ENCODE assay signal across 25 mouse cellular contexts in the genomic region with DNA sequence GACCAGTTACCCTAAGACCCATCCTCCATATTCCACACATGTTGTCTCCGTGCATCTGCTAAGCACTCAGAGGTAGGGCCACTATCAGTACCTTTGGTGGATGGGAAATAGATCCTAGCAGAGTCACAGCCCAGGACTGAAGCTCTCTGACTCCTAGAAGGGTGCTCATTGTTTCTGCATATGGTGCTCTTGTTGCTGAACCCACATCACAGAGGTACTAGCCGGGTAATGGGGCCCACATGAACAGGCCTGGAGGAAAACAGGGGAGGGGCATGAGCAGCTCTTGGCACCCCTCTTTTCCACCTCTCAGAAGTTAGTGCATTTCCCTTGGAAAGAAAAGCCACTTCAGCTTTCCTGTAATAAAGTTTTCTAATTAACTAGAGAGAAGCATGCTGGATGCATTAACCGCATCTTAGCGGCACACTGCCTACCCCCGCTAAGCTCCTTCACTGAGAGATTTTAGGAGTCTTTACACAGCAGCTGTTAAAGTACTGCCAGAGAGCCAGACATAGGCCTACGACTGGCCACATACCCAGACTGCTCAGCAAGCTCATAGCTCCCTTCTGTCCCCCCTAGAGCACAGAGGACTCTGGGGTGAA.
DNase-seq lines count a peak whose midpoint lies in the region; ATAC-seq and TF ChIP-seq lines count a peak whose summit lies in the region.
"Had no signal": no experiment of that assay in that cellular context is flagged by ENCODE, and none has a peak within 500 bp of the region (broad histone marks: within the 10 kb centered on the region; RNA-seq: fewer than 3 reads in every experiment).

No protein-coding gene starts in this region.

- no peaks in the 10 kb centered on the region for H3K27me3 ChIP-seq in neural tube, embryonic 15.5 days (replicated peaks)
- H3K27me3 ChIP-seq in limb, embryonic 11.5 days (ENCODE audit: control insufficient read depth, insufficient read depth, low read length): peaks cover 25% of the 10 kb centered on the region
- H3K27me3 ChIP-seq in thymus, adult 2 months (ENCODE audit: control insufficient read depth, insufficient read depth, low read length): no peaks in the 10 kb centered on the region
- H3K27me3 ChIP-seq in forebrain, embryonic 10.5 days (ENCODE audit: poor library complexity, severe bottlenecking): no peaks in the 10 kb centered on the region
- H3K27me3 ChIP-seq: hindbrain, embryonic 13.5 days; liver, embryonic 15.5 days had no signal

- no peaks in the 10 kb centered on the region for H3K4me1 ChIP-seq in neural tube, embryonic 15.5 days
- H3K4me1 ChIP-seq in limb, embryonic 11.5 days (ENCODE audit: control insufficient read depth, insufficient read depth, low read length): 0 out of 2 replicates have a peak, but pooled peaks cover 5% of the 10 kb centered on the region
- H3K4me1 ChIP-seq in thymus, adult 2 months (replicated peaks; ENCODE audit: control insufficient read depth, insufficient read depth, low read length): no peaks in the 10 kb centered on the region
- H3K4me1 ChIP-seq in forebrain, embryonic 10.5 days: peaks cover 12% of the 10 kb centered on the region; the same call in 1 of the 2 replicates
- H3K4me1 ChIP-seq: hindbrain, embryonic 13.5 days; liver, embryonic 15.5 days; midbrain, embryonic 10.5 days had no signal

- no peak overlapping the region for H3K4me2 ChIP-seq in neural tube, embryonic 15.5 days
- no peak overlapping the region for H3K4me2 ChIP-seq in limb, embryonic 11.5 days (ENCODE audit: low read depth, severe bottlenecking)
- H3K4me2 ChIP-seq: heart, embryonic 12.5 days; hindbrain, embryonic 13.5 days; liver, embryonic 15.5 days had no signal

- no peak for TF ChIP-seq POLR2A in thymus, adult 2 months (IDR thresholded peaks at IDR 0.05; ENCODE audit: control insufficient read depth, extremely low read depth, insufficient read depth, low read length, poor library complexity)

- intact Hi-C loops in heart, postnatal 25 days (cut with DNase I): loop anchor here (5.0 kb wide), 2 partner anchors 55 to 90 kb away; no protein-coding TSS in a partner anchor

- TF ChIP-seq CTCF in thymus, adult 2 months (IDR thresholded peaks at IDR 0.05; ENCODE audit: borderline replicate concordance, control insufficient read depth, extremely low read depth, insufficient read depth, low read length, poor library complexity): no peak

- no peaks in the 10 kb centered on the region for H3K9me3 ChIP-seq in neural tube, embryonic 15.5 days (replicated peaks)
- H3K9me3 ChIP-seq in limb, embryonic 11.5 days (ENCODE audit: control insufficient read depth, low read length): no peaks in the 10 kb centered on the region
- H3K9me3 ChIP-seq in forebrain, embryonic 10.5 days: no peaks in the 10 kb centered on the region
- H3K9me3 ChIP-seq: heart, embryonic 12.5 days; hindbrain, embryonic 13.5 days; liver, embryonic 15.5 days; midbrain, embryonic 10.5 days had no signal

- H3K9ac ChIP-seq in neural tube, embryonic 15.5 days (replicated peaks): no peak overlapping the region
- H3K9ac ChIP-seq in limb, embryonic 11.5 days (ENCODE audit: low read length): no peak overlapping the region
- H3K9ac ChIP-seq: heart, embryonic 12.5 days; hindbrain, embryonic 13.5 days; liver, embryonic 15.5 days had no signal

- ATAC-seq in neural tube, embryonic 15.5 days (ENCODE audit: low FRiP score): 0 out of 2 replicates have a peak, but pooled peaks have one; percentile 33
- peak; percentile 77 for ATAC-seq in limb, embryonic 11.5 days (ENCODE audit: insufficient number of reproducible peaks, low FRiP score, low TSS enrichment, low read depth)
- ATAC-seq: CD4-positive, CD25-positive, alpha-beta regulatory T cell, adult 4 months; forebrain, embryonic 14.5 days; intestine, embryonic 16.5 days had no signal

- 54% methylated on average over 6 of the region's 6 CpGs for WGBS in neural tube, embryonic 15.5 days
- WGBS in limb, embryonic 11.5 days: 25% methylated on average over 6 of the region's 6 CpGs
- 79% methylated on average over 6 of the region's 6 CpGs for WGBS in thymus, adult 2 months
- WGBS in forebrain, embryonic 10.5 days: 85% methylated on average over 6 of the region's 6 CpGs

- H3K36me3 ChIP-seq in neural tube, embryonic 15.5 days: no peaks in the 10 kb centered on the region
- H3K36me3 ChIP-seq in limb, embryonic 11.5 days (ENCODE audit: control insufficient read depth, insufficient read depth, low read length): no peaks in the 10 kb centered on the region
- no peaks in the 10 kb centered on the region for H3K36me3 ChIP-seq in thymus, adult 2 months (ENCODE audit: control insufficient read depth, insufficient read depth, low read length)
- no peaks in the 10 kb centered on the region for H3K36me3 ChIP-seq in forebrain, embryonic 10.5 days (replicated peaks)
- H3K36me3 ChIP-seq: heart, embryonic 12.5 days; hindbrain, embryonic 13.5 days; liver, embryonic 15.5 days; midbrain, embryonic 10.5 days had no signal

- peak; percentile 77 for DNase-seq in heart, adult 11 months
- DNase-seq in heart, postnatal 25 days (ENCODE audit: low spot score): no peak
- no peak for DNase-seq in neural tube, embryonic 10.5 days (ENCODE audit: extremely low spot score, low spot score)
- DNase-seq in limb, embryonic 11.5 days (ENCODE audit: low spot score): peak; percentile 46
- no peak for DNase-seq in thymus, adult 2 months
- no peak for DNase-seq in forebrain, embryonic 10.5 days (ENCODE audit: extremely low spot score, low spot score)
- DNase-seq: adrenal gland, postnatal 14 days; cerebellum, adult 9-10 months; gastrocnemius, postnatal 10 days; heart, postnatal 10 days; kidney, adult 9 months; layer of hippocampus, adult 9-11 months; liver; right cerebral cortex, postnatal 14 days had no signal

- no peak overlapping the region for H3K4me3 ChIP-seq in neural tube, embryonic 15.5 days (replicated peaks)
- no peak overlapping the region for H3K4me3 ChIP-seq in limb, embryonic 11.5 days (ENCODE audit: low read depth, low read length)
- no peak overlapping the region for H3K4me3 ChIP-seq in thymus, adult 2 months (ENCODE audit: control insufficient read depth, insufficient read depth, low read length)
- no peak overlapping the region for H3K4me3 ChIP-seq in forebrain, embryonic 10.5 days
- H3K4me3 ChIP-seq: erythroblast, embryonic 14.5 days; heart, embryonic 12.5 days; hindbrain, embryonic 13.5 days; liver, embryonic 15.5 days; midbrain, embryonic 10.5 days had no signal

- H3K27ac ChIP-seq in neural tube, embryonic 15.5 days (replicated peaks): no peak overlapping the region; the same call in 1 of the 2 replicates
- 0 out of 2 replicates have a peak overlapping the region, but pooled peaks have one; percentile 26 for H3K27ac ChIP-seq in limb, embryonic 11.5 days (replicated peaks; ENCODE audit: low read depth, low read length)
- no peak overlapping the region for H3K27ac ChIP-seq in thymus, adult 2 months (ENCODE audit: control insufficient read depth, insufficient read depth, low read length)
- H3K27ac ChIP-seq in forebrain, embryonic 10.5 days: no peak overlapping the region
- H3K27ac ChIP-seq: hindbrain, embryonic 13.5 days; liver, embryonic 15.5 days; macrophage; midbrain, embryonic 10.5 days; stomach, postnatal 0 days had no signal

Comparison
In these comparisons a context has a peak if more than half of its experiments do, and no peak if none do; other contexts are left out.
1. DNase-seq: peak in heart, adult 11 months (single experiment) and limb, embryonic 11.5 days (single experiment); none in heart, postnatal 25 days (single experiment), neural tube, embryonic 10.5 days (single experiment), thymus, adult 2 months (single experiment) and forebrain, embryonic 10.5 days (single experiment).